Mouse (Mus musculus) retina, embryonic 14.5 days (tissue): Measurements from ENCODE around the gene Psmd9.

Source experiments
- DNase-seq: peaks from one replicate; pipeline ENCODE4 v3.0.0-alpha.2; 2015; ENCODE audit warnings: low spot score

Gene Psmd9

DNA sequence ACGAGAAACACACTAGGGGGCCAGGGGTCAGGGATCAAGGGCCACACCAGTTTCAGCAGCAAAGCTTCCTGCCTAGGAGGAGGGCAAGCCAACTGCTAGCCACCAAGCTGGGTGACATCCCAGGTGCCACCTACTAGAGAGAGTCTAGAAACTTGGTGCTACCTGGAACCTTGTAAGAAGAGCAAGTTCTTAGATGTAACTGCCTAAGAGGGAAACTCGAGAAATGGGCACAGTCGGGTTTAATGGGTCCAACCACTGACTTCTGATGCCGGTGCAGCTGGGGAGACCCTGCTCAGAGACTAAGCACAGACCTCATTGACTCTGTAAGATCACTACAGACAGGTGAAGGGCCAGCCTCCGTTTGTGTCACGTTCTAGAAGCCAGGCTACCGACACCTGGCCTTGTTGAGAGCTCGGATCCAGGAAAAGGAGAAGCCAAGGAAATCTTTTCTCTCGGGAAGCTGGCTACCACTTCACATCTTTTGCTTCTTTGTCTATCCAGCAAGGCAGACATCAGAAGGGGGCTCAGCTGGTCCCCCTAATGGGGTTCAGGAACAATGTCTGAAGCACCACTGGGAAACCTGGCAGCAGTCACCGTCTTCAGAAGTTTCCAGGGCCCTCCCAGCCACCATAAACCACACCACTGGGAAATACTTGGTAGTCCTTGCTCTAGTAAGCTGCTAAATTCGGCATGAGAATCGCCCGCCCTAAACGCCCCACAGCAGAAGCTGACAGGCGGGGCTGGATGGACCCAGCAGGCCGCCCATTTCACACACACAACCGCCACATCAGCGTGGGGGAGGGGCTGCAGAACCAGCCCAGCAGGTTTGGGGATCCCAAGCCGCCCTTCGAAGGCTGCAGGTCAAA lies 31.9 kb upstream of the Psmd9 start:
- DNase-seq, result peak; percentile 74

DNA sequence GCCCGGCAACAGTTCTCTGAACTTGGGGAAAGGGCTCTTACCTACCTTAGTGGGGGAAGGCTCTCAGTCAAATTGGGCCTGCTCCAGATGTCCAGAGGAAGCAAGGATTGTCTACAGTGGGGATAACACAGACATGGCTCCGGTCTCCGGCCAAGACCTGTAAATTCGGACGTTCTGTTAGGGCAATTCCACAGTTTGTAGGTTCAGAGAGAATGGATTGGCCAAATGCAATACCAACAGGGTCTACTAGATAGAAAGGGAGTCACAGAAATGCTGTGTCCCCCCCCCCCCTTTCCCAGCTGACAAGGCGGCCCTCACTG lies 31.3 kb upstream of the Psmd9 start:
- DNase-seq, result no peak

DNA sequence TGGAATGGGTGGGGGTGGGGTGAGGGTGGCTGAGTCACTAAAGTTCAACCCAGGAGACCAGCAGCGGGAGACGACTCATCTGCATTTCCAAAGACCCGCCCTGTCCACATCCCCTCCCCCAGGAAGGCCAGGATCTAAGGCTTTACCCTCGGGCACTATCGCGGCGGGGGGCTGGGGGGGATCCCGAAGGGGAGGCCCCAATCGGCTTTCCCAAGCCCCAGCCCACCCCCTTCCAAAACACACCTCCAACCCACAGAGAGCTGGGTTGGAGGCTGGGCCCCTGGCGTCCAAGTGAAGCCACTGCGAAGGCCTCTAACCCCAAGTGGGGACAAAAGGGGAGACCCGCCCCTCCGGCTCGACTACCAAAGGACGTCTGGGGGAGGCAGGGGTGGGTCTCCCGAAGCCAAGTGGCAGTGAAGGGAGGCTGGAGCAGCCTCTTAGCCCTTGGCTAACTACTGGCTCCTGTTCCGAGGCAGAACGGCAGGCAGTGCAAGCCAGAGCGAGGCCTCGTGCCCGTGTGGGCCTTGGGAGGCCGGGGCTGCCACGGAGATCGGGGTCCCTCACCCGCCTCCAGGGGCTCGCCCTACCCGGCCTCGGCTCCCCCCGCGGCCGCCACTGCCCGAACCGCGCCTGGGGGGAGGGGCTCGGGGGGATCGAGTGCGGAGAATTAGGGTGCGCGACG lies 30.8 kb upstream of the Psmd9 start:
- peak; percentile 83 for DNase-seq

DNA sequence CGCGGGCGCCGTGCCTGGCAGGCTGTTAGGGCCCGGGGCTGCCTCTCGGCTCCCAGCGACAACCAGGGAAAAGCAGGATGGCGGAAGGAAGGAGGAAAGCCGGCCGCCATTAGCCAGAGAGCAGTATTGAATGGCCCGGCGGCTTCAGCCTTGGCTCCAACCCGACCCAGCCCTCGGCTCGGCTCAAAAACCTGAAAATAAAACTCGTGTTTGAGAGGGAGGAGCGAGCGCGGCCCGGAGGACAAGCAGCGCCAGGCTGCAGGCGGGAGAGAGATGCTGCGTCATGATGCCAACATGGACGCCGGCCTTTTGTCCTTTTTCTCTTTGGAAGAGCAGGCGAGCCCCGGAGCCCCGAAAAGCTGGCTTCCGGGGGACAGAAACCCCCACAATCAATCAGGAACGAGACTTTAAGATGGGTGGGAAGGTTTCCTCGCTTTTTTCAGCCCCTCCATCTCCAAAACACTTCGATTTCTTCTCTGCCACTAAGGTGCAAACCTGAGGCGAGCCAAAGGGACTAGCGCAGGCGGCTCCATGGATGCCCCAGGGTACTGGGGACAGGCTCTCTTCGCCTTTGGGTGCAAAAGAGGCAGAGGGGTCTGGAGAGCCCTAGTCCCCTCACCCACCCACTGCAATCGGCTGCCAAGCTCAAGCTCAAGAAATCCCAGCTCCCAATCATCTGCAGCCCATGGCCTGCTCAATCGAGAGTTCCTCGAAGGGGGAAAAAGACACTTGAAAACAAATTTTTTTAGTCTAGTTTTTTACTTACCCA lies 30.1 kb upstream of the Psmd9 start:
- DNase-seq, result peak; percentile 78

DNA sequence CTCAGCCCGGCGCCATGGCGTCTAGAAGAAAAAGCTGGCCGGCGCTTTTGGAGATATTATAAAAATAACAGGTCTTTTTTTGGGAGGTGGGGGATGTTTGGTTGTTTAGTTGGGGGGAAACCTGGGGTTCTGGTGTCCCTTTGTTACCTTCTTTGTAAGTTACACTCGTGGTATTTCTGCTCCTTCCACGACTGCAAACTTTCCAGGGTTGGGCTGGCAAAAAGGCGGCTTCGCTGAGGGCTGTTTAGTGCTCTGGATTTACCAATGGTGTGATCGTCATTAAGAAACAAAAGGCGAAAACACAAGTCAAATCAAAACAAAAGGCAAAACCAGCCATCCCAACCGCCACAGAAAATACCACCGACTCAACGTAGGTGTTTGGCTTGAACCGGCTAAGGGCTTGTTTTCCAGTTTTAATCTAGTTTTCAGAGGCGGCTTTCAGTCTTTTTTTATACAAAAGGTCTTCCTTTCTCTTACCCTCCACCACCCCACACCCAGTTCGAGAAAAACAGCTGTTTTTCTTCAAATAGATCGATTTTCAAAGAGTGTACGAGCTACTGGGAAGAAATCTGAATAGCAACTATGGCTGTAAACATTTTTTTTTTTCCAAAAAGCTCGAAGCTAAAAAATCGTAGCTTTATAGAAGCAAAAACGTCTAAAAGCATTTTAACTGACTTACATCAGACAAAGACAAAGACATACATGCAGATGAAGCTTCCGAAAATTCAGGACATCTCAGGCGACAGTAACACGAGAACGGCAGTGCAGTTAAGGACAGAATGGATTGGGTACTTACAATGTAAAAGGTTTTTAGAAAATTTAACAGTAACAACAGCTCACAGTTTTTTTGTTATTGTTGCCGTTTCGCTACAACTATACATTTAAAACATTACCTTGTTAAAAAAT lies 29.2 kb upstream of the Psmd9 start:
- peak; percentile 55 for DNase-seq

DNA sequence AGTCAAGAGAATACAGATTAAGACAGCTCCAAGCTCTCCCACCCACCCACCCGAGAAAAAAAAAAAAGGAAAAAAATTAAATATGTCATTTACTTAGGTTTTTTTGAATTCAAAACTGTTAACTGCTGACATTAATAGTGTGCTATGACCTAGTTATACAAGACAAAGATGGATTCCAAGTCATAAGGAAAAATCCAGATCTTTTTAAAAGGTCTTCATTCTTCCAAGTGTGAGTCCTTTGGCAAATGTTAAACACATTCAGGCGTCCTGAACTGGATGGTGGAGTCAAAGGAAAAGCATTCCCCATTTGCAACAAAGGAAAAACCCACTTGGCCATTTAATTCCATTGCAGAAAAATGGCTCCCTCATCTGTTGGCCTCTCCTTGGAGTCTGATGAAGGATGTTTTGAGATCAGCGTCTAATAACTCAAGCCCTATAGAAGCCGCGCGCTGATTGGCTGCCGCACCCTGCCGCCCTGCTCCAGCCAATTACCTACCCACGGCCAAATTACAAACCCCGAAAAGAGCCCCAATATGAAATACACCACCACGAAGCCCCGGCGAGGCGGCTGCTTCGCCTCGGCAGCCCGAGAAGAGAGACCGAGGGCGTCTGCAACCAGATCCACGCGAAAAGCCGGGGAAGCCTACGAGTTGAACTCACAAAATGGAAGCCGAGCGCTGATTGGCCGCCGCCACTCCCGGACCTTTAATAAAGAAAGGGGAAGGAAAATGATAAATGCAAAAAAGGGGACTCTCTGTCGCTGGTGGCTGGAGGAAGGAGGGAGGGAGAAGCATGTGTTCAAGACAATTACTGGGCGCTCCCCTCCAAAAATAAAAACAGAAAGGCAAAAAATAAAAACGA lies 28.3 kb upstream of the Psmd9 start:
- peak; percentile 97 for DNase-seq

DNA sequence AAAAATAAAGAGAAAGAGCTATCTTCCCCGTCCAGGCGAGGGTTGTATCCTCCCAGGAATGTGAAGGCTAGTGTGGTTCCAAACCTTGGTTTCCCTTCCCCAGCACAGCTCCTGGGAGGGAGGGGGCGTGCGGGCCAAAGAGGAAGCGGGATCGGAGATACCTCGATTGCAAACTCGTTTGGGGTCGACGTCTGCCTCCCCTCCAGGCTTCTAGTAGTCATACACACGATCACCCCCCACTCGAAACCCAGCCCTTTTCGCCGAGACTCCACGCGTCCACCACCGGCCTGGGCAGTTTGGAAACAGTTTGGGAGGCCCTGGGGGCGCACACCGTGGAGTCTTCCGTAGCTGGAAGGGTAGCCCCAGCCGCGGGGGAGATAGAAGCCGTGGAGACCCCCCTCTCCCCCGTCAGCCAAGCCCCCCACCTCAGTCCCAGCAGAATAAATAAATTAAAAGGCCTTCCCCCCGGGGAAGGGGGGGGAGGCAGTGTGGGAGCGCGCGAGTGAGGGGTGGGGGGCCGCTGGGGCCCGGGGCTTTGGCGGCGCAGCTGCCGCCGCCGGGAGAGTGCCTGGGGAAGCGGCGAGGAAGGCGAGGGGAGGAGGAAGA lies 27.6 kb upstream of the Psmd9 start:
- DNase-seq, result peak; percentile 68

DNA sequence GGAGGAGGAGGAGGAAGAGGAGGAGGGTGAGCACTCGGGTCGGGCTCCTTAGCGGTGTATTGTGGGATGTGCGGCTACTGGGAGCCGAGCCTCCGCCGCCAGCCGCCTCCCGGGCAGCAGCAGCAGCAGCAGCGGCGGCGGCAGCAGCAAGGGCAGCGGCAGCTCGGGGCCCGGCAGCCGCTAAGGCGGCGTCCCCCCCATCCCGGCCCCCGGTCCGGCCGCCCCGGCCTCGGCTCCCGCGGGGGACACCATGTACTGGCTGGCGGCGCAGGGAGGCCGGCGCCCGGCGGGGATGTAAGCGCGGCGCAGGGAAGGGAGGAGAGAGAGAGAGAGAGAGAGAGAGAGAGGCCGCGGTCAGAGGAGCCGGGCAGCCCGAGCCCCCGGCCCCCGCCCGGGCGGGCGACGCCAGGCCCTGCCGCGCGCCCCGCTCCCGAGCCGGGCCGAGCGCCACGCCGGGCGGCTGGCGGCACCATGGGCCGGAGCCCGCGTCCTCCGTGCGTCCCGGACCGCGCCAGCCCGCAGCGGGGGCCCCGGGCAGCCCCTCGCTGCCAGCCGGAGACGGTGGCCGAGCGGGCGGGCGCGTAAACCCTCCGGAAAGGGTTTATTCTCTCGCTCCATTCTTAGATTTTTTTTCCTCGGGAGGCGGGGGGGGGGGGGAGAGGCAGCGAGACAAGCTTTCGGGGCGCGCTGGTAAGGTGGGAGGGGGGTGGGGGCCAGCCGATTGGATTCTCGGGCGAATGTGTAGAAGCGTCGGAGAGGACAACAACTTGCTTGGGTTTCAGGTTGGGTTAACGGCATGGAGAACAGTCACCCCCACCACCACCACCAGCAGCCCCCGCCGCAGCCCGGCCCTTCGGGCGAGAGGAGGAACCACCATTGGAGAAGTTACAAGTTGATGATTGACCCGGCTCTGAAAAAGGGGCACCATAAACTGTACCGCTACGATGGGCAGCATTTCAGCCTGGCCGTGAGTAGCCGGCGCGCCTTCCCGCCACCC lies 26.8 kb upstream of the Psmd9 start, which contains the start of gene Setd1b:
TSS of gene Setd1b (plus strand) at position 33 of the 997 bp plus-strand sequence.
- peak; percentile 77 for DNase-seq

DNA sequence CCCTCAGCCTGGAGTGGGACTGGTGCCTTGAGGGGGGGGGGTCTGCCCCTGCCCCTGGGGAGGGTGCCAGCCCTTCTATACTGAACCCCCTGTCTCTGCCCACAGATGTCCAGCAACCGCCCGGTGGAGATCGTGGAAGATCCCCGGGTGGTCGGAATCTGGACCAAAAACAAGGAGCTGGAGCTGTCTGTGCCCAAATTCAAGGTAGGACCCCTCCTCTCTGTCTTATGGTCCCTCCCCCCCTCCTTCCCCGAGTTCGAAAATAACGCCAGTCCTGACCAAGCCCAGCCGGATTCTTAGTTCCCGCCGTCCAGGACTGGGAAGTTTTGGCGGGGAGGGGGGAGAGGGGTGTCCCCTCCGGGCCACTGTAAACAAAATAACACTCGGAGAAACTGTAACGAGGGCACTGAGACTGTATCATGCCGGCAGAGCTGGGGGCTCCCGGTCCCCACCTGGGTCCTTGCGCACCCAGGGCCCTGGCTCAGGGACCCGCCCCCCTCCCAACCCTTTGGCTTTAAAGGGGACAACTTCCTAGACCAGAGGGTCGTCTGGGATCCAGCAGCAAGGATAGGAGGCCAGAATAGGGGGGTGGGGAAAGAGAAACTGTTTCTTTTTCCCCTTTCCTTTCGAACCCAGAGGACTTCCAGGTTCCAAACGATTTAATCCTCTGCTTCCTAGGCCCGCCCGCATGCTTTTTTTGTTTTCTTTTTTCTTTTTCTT lies 25.8 kb upstream of the Psmd9 start:
- peak; percentile 72 for DNase-seq

DNA sequence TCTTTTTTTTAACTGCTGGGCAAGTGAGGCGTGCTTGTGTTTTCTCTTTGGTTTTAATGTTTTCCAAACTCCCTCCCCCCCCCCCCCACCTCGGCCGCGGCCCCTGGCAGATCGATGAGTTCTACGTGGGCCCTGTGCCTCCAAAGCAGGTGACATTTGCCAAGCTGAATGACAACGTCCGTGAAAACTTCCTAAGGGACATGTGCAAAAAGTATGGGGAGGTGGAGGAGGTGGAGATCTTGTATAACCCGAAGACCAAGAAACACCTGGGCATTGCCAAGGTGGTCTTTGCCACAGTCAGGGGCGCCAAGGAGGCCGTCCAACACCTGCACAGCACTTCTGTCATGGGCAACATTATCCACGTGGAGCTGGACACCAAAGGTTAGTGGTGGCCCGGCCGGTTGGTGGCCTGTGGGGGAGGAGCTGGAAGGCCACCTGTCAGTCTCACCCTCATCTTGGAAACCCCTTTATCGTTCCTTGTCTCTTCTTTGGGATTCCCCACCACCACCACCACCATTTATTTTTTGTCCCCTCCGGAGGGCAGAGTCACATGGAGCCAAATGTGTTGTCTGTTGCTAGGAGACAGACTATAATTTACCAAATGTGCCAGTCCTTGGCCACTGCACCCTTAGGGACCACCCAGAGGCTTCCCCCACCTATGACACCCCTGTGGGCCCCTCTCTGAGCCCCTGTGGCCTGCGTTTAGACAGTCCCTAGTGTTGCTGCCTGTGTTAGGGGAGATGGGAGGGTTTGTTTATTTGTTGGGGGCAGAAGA lies 25.1 kb upstream of the Psmd9 start:
- DNase-seq, result peak; percentile 25

DNA sequence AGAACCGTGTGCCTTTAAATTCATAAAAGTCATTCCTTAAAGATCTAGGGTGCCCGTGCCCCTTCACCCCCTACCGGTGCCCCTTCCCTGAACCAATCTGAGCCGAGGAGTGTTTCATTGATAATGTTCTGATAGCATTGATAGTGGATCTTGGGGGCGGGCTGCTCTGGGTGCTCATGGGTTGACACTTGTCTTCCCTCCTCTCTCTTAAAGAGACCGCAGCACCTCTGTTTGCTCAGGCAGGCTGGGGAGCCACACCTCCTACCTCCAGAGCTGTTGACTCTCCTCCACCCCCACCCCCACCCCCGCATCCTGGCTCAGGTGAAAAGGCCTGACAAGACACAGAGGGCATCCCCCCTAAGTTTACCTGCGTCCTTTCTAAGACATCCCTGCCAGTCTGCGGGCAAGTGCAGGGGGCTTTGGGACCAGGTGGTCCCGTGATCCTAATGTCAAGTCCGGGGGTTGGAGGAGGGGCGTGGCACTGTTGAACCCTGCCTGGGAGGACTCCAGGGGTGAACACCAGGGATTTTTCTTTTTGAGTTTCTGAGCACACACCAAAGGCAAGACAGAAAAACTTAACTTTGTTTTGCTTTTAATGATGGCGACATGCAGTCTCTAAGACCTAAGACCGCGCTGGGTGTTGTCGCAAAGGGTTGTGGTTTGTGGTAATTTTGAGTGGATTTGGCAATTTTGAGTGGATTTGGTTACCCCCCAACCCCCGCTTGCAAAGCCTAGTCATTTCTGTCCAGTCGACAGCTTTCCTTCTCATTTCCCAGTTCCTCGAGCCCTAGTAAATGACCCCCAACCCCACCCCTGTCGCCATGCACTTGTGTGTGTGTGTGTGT lies 24.2 kb upstream of the Psmd9 start:
- DNase-seq, result no peak

DNA sequence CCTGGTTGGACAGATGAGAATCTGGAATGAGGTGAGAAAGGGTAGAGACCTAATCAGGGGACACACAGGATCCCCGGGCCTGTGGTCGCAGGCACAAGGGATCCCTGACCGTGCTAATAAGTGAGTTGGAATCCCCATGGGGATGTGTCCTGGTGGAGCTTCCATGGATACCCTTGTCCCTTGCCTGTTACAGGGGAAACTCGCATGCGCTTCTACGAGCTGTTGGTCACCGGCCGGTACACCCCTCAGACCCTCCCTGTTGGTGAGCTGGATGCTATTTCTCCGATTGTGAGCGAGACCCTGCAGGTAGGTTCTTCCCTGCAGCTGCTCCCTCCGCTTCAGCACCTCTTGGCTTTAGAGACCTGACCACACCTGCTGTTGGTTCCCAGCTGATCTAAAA lies 22.9 kb upstream of the Psmd9 start:
- no peak for DNase-seq

DNA sequence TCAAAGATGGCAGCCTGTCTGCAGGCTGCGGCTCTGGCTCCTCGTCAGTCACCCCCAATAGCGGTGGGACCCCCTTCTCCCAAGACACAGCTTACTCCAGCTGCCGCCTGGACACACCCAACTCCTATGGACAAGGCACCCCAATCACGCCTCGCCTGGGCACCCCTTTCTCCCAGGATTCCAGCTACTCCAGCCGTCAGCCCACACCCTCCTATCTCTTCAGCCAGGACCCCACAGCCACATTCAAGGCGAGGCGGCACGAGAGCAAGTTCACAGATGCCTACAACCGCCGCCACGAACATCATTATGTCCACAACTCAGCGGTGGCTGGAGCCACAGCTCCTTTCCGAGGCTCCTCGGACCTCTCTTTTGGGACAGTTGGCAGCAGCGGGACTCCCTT lies 21.6 kb upstream of the Psmd9 start:
- no peak for DNase-seq

DNA sequence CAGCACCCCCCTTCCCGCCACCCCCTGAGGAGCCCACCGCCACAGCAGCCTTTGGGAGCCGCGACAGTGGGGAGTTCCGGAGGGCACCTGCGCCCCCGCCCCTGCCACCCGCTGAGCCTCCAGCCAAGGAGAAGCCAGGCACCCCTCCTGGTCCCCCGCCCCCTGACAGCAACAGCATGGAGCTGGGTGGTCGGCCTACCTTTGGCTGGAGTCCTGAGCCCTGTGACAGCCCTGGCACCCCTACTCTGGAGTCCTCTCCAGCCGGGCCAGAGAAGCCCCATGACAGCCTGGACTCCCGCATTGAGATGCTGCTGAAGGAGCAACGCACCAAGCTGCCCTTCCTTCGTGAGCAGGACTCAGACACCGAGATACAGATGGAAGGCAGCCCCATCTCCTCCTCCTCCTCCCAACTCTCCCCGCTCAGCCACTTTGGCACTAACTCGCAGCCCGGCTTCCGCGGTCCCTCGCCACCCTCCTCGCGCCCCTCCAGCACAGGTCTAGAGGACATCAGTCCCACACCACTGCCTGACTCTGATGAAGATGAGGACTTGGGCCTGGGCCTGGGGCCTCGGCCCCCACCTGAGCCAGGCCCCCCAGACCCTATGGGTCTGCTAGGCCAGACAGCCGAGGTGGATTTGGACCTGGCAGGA lies 21.0 kb upstream of the Psmd9 start:
- no peak for DNase-seq

DNA sequence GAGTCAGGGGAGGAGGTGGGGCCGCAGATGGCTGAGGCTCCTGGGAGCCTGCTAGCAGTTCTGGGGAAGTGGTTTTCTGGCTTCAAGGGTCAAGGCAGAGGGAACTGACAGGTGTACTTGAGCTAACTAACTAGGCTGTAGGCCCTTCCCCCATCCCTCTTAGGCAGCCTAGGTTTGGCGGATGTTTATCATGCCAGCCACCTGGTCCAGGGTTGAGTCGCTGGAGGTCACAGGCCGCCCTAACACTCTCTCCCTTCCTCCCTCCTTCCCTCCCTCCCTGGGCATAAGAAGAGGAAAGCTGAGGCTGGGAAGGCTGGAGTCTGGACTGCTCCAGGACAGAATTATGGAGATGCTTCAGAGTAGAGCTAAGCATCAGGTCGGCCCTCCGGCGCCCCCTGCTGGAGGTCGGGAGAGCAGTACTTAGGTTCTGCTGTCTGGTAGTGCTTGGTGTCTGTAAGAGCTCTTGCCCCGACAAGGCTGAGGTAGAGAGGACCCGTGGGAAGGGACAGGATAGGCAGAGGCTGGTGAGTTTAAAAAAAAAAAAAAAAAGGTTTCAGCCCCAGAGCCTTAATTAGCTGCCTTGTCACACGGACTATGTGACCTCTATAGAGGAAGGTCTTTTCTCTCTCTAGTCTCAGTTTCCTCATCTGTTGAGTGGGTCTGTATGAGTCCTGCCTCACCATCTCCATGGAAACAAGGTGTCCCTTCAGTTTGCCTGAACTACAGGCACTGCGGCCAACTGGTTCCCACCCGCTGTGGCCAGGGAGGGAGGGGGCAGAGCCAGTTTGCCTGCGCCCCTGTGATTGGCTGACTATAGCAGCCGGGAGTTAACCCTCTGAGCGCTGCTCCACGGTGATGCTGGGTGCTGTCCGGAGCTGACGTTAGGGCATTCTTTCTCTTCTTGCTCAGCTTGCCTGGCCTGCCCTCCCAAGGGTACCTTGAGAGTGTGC lies 19.5 kb upstream of the Psmd9 start:
- DNase-seq, result peak; percentile 94
